Mouse (Mus musculus): ENCODE results near the gene Tbca. TPM values are rescaled to one million over a fixed set of nuclear protein-coding genes. Genes with fewer than 3 reads are reported as not detected.

Gene Tbca
- total RNA-seq, 2 experiments from 2014 or later: 121 to 129 TPM

GRCm38 (mm10) chr13:94877991-94878745, 89.5 kb downstream of the Tbca start:
- DNase-seq: no peak

GRCm38 (mm10) chr13:94881201-94881600, 92.5 kb downstream of the Tbca start:
- no peak for DNase-seq

DNA sequence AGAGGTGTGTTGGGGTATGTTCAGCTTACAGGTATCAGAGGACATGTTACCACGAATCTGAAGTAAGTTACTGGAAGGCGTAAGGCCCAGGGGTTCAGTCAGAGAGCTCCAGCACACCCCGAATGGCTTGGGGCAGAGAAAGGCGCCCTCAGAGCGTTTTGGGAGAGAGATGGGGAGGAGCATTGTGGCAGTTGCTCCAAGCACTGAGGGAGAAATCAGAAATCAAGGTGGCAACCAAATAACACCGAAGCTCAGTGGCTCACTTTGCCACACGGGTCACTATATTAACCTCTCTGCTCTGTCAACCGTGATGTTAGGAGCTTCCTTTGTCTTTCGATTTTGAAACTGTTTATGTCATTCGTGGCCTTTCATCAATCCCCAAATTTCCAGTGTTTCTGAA, 93.5 kb downstream of the Tbca start:
- no peak for DNase-seq

DNA sequence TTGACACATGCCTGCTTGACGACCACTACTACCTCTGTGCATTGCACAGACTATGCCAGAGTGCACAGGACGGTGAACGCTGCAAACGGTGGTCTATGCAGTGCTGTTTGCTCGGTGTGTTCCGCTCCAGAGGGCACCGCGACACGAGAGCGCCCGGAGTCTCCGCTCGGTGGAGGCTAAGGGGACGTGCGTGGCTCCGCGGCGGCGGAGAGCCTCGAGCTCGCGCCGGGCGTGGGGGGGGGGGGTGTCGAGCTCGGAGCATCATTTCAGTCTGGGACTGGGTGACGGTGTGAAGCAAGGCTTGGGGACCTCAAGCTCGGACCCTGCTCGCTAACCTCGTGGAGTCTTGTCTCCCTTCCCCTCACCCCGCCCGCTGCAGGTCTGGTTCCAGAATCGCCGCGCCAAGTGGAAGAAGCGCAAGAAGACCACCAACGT, 94.0 kb downstream of the Tbca start:
- peak in 1 of 2 experiments; percentile 4 for DNase-seq

DNA sequence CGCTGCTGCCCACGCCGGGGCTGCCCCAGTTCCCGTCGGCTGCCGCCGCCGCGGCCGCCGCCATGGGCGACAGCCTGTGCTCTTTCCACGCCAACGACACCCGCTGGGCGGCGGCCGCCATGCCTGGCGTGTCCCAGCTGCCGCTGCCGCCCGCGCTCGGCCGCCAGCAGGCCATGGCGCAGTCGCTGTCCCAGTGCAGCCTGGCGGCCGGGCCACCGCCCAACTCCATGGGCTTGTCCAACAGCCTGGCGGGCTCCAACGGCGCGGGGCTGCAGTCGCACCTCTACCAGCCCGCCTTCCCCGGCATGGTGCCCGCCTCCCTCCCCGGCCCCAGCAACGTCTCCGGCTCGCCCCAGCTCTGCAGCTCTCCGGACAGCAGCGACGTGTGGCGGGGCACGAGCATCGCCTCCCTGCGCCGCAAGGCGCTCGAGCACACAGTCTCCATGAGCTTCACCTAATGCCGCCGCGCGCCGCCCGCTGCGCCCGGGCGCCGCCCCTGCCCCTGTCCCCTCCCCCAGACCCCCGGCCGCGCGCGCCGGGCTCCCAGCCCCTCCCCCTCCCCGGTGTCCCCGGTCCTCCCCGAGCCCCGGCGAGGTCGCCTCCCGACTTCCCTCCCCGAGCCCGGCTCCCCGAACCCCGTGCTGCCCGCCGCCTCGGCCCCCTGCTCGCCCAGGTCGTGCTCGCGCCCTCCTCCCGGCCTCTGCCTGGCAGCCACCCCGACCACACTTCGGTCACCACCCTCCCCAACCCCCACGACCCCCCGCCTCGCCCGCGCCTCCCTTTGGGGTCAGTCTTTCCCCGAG, 94.7 kb downstream of the Tbca start:
- peak in 1 of 2 experiments; percentile 27 for DNase-seq

DNA sequence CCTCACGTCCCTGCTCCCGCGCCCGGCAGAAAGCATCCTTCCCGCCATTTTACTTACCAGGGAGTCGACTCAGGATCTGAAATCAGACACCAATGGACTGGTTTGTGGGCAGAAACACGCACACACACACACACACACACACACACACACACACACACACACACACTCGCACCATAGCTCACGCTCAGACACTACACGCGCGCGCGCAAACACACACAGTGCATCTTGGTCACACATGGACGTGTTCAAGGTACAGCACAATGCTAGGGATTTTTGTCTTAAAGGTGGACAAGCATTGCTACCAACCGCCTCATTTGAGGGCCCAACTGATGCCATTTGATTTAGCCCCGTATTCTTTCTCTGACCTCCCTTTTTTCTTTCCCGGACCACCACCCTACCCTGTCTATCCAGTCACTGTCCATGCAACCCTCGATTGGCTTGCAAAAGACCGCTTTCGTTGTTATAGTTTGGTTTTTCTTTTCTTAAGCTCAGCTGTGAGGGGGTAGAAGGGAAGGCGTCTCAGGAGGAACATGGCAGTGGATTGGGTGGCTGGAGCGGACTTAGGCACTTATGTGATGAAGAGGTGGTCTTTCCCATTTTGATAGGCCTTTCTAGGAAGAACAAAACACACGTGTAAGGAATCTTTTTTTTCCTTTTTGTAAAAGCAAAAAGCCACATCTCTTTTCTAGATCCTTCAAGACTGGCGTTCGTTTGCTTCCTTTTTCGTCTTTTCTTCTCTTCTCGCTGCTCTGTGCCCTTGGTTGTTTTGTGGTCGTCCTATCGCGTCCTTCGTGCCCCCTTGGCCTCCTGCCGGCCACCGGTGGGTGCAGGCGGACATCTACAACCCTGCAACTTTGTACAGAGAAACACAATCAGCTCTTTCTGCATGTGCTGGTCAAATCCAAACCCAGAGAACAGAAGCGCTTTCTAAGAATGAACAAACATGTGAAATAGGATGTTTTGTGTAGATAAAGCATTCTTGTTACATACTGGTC, 95.6 kb downstream of the Tbca start:
- DNase-seq: peak in 1 of 2 experiments; percentile 17

GRCm38 (mm10) chr13:94885291-94886235, 96.9 kb downstream of the Tbca start:
- no peak for DNase-seq

Other genes starting within 250 kb of the Tbca start
- not detected for gene Otp, start 86.7 kb downstream of the Tbca start, total RNA-seq (2021)
- 10 to 100 TPM; 17.7 to 17.9 TPM for gene Wdr41, start 187.4 kb downstream of the Tbca start, total RNA-seq (2021)